Mouse (Mus musculus): ENCODE measurements at regions not wholly inside any gene's neighbourhood (a gene's known extent, or its start where the extent isn't known, plus 50 kb on each side); places are given as distances from the start of the nearest gene placed in this dataset.

- H3K4me3 ChIP-seq (ENCODE audit: low read depth, low read length): no peak overlapping the region
- H3K27ac ChIP-seq (ENCODE audit: insufficient read depth, low read length): no peak overlapping the region
- no peaks in the 10 kb centered on the region for H3K36me3 ChIP-seq (ENCODE audit: control insufficient read depth, insufficient read depth, low read length, poor library complexity, severe bottlenecking)
- H3K9me3 ChIP-seq (replicated peaks; ENCODE audit: control insufficient read depth, insufficient read depth, low read length, poor library complexity, severe bottlenecking): no peaks in the 10 kb centered on the region
- no peak for TF ChIP-seq EP300 (IDR thresholded peaks at IDR 0.05; ENCODE audit: insufficient read depth, low read depth, low read length)
- no peak for TF ChIP-seq CTCF (IDR thresholded peaks at IDR 0.05; ENCODE audit: low read depth, low read length)
- no peak for TF ChIP-seq POLR2A (IDR thresholded peaks at IDR 0.05; ENCODE audit: insufficient read depth, low read length)
- no peak overlapping the region for H3K9ac ChIP-seq (ENCODE audit: low read depth, poor library complexity, severe bottlenecking)
- no peaks in the 10 kb centered on the region for H3K27me3 ChIP-seq (ENCODE audit: control insufficient read depth, insufficient read depth, low read length, poor library complexity, severe bottlenecking)
- H3K4me1 ChIP-seq (ENCODE audit: control insufficient read depth, insufficient read depth, low read length): no peaks in the 10 kb centered on the region
These were observed 979.7 kb downstream of the Slc22a22 start for GRCm38 (mm10) chr15:56497757-56498156.

DNA sequence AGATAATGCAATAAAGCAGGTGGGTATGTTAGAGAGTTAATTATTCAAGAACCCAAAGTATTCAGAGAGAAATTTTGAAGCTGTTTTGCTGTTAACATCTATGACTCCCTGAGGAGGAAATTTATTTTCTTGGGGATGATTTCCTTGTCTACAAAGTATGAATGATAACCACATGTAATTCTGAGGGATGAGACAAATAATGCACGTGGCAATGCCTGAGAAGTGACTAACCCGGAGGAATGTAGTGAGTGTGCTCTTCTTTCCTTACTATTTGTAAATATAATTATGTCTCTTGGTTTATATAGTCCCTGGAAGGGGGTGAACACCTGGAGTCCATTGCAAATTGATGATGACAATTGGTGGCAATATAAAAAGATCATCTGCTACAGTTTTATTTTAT lies 981.1 kb downstream of the Slc22a22 start:
- no peak overlapping the region for H3K4me3 ChIP-seq (ENCODE audit: low read depth, low read length)
- H3K9me3 ChIP-seq (replicated peaks; ENCODE audit: control insufficient read depth, insufficient read depth, low read length, poor library complexity, severe bottlenecking): no peaks in the 10 kb centered on the region
- H3K27me3 ChIP-seq (ENCODE audit: control insufficient read depth, insufficient read depth, low read length, poor library complexity, severe bottlenecking): no peaks in the 10 kb centered on the region
- H3K36me3 ChIP-seq (ENCODE audit: control insufficient read depth, insufficient read depth, low read length, poor library complexity, severe bottlenecking): no peaks in the 10 kb centered on the region
- no peaks in the 10 kb centered on the region for H3K4me1 ChIP-seq (ENCODE audit: control insufficient read depth, insufficient read depth, low read length)
- no peak overlapping the region for H3K27ac ChIP-seq (ENCODE audit: insufficient read depth, low read length)
- no peak overlapping the region for H3K9ac ChIP-seq (ENCODE audit: low read depth, poor library complexity, severe bottlenecking)
- TF ChIP-seq POLR2A (IDR thresholded peaks at IDR 0.05; ENCODE audit: insufficient read depth, low read length) (no peak), CTCF (IDR thresholded peaks at IDR 0.05; ENCODE audit: low read depth, low read length) (no peak), EP300 (IDR thresholded peaks at IDR 0.05; ENCODE audit: insufficient read depth, low read depth, low read length) (no peak)

GRCm38 (mm10) chr15:56485931-56486330 lies 991.5 kb downstream of the Slc22a22 start:
- no peak overlapping the region for H3K27ac ChIP-seq (ENCODE audit: insufficient read depth, low read length)
- H3K4me3 ChIP-seq (ENCODE audit: low read depth, low read length): no peak overlapping the region
- H3K27me3 ChIP-seq (ENCODE audit: control insufficient read depth, insufficient read depth, low read length, poor library complexity, severe bottlenecking): no peaks in the 10 kb centered on the region
- no peaks in the 10 kb centered on the region for H3K9me3 ChIP-seq (replicated peaks; ENCODE audit: control insufficient read depth, insufficient read depth, low read length, poor library complexity, severe bottlenecking)
- TF ChIP-seq POLR2A (IDR thresholded peaks at IDR 0.05; ENCODE audit: insufficient read depth, low read length) (no peak), CTCF (IDR thresholded peaks at IDR 0.05; ENCODE audit: low read depth, low read length) (no peak), EP300 (IDR thresholded peaks at IDR 0.05; ENCODE audit: insufficient read depth, low read depth, low read length) (no peak)
- no peaks in the 10 kb centered on the region for H3K4me1 ChIP-seq (ENCODE audit: control insufficient read depth, insufficient read depth, low read length)
- H3K9ac ChIP-seq (ENCODE audit: low read depth, poor library complexity, severe bottlenecking): no peak overlapping the region
- H3K36me3 ChIP-seq (ENCODE audit: control insufficient read depth, insufficient read depth, low read length, poor library complexity, severe bottlenecking): no peaks in the 10 kb centered on the region

- H3K4me3 ChIP-seq (ENCODE audit: low read depth, low read length): no peak overlapping the region
- no peaks in the 10 kb centered on the region for H3K9me3 ChIP-seq (replicated peaks; ENCODE audit: control insufficient read depth, insufficient read depth, low read length, poor library complexity, severe bottlenecking)
- no peak overlapping the region for H3K27ac ChIP-seq (ENCODE audit: insufficient read depth, low read length)
- H3K4me1 ChIP-seq (ENCODE audit: control insufficient read depth, insufficient read depth, low read length): no peaks in the 10 kb centered on the region
- no peaks in the 10 kb centered on the region for H3K36me3 ChIP-seq (ENCODE audit: control insufficient read depth, insufficient read depth, low read length, poor library complexity, severe bottlenecking)
- TF ChIP-seq EP300 (IDR thresholded peaks at IDR 0.05; ENCODE audit: insufficient read depth, low read depth, low read length): no peak
- no peak for TF ChIP-seq POLR2A (IDR thresholded peaks at IDR 0.05; ENCODE audit: insufficient read depth, low read length)
- TF ChIP-seq CTCF (IDR thresholded peaks at IDR 0.05; ENCODE audit: low read depth, low read length): no peak
- no peak overlapping the region for H3K9ac ChIP-seq (ENCODE audit: low read depth, poor library complexity, severe bottlenecking)
- H3K27me3 ChIP-seq (ENCODE audit: control insufficient read depth, insufficient read depth, low read length, poor library complexity, severe bottlenecking): no peaks in the 10 kb centered on the region
These were observed 992.7 kb downstream of the Slc22a22 start for GRCm38 (mm10) chr15:56484693-56485092.

- H3K9me3 ChIP-seq (replicated peaks; ENCODE audit: control insufficient read depth, insufficient read depth, low read length, poor library complexity, severe bottlenecking): no peaks in the 10 kb centered on the region
- H3K36me3 ChIP-seq (ENCODE audit: control insufficient read depth, insufficient read depth, low read length, poor library complexity, severe bottlenecking): no peaks in the 10 kb centered on the region
- H3K27me3 ChIP-seq (ENCODE audit: control insufficient read depth, insufficient read depth, low read length, poor library complexity, severe bottlenecking): no peaks in the 10 kb centered on the region
- no peak overlapping the region for H3K27ac ChIP-seq (ENCODE audit: insufficient read depth, low read length)
- H3K4me3 ChIP-seq (ENCODE audit: low read depth, low read length): no peak overlapping the region
- H3K4me1 ChIP-seq (ENCODE audit: control insufficient read depth, insufficient read depth, low read length): no peaks in the 10 kb centered on the region
- no peak overlapping the region for H3K9ac ChIP-seq (ENCODE audit: low read depth, poor library complexity, severe bottlenecking)
- no peak for TF ChIP-seq EP300 (IDR thresholded peaks at IDR 0.05; ENCODE audit: insufficient read depth, low read depth, low read length)
- TF ChIP-seq CTCF (IDR thresholded peaks at IDR 0.05; ENCODE audit: low read depth, low read length): no peak
- no peak for TF ChIP-seq POLR2A (IDR thresholded peaks at IDR 0.05; ENCODE audit: insufficient read depth, low read length)
These were observed 997.7 kb downstream of the Slc22a22 start for GRCm38 (mm10) chr15:56479682-56480081.

GRCm38 (mm10) chr15:56479015-56479414 lies 998.4 kb downstream of the Slc22a22 start:
- H3K4me1 ChIP-seq (ENCODE audit: control insufficient read depth, insufficient read depth, low read length): no peaks in the 10 kb centered on the region
- H3K36me3 ChIP-seq (ENCODE audit: control insufficient read depth, insufficient read depth, low read length, poor library complexity, severe bottlenecking): no peaks in the 10 kb centered on the region
- no peak overlapping the region for H3K9ac ChIP-seq (ENCODE audit: low read depth, poor library complexity, severe bottlenecking)
- TF ChIP-seq POLR2A (IDR thresholded peaks at IDR 0.05; ENCODE audit: insufficient read depth, low read length): no peak
- no peak for TF ChIP-seq EP300 (IDR thresholded peaks at IDR 0.05; ENCODE audit: insufficient read depth, low read depth, low read length)
- no peak for TF ChIP-seq CTCF (IDR thresholded peaks at IDR 0.05; ENCODE audit: low read depth, low read length)
- H3K4me3 ChIP-seq (ENCODE audit: low read depth, low read length): no peak overlapping the region
- H3K27me3 ChIP-seq (ENCODE audit: control insufficient read depth, insufficient read depth, low read length, poor library complexity, severe bottlenecking): no peaks in the 10 kb centered on the region
- H3K27ac ChIP-seq (ENCODE audit: insufficient read depth, low read length): no peak overlapping the region
- no peaks in the 10 kb centered on the region for H3K9me3 ChIP-seq (replicated peaks; ENCODE audit: control insufficient read depth, insufficient read depth, low read length, poor library complexity, severe bottlenecking)
